Mouse (Mus musculus) E14TG2a.4 (cell line): ENCODE measurements around the gene Cacnb1.

ENCODE experiments used
- CTCF ChIP-seq: conservative IDR thresholded peaks from 2 replicates; pipeline ENCODE4 v1.5.1; 2014; ENCODE audit warnings: low read length
- NANOG ChIP-seq: IDR thresholded peaks from 2 replicates; pipeline ENCODE4 v1.6.1; 2014; ENCODE audit warnings: borderline replicate concordance, low read length, mixed read lengths
- POU5F1 ChIP-seq: IDR thresholded peaks from 2 replicates; pipeline ENCODE4 v1.6.1; 2014; ENCODE audit warnings: low read length, borderline replicate concordance

- TF ChIP-seq CTCF = no peak
- no peak for TF ChIP-seq NANOG
- TF ChIP-seq POU5F1 = no peak
Observed at GRCm38 (mm10) chr11:97967114-97967513, 55.7 kb downstream of the Cacnb1 start.
